Mouse (Mus musculus): ENCODE results near the gene Begain.

The Begain gene

GRCm38 (mm10) chr12:109053020-109053806 is 14.8 kb downstream of the Begain start:
- no peak for DNase-seq

GRCm38 (mm10) chr12:109049949-109050348 is 18.1 kb downstream of the Begain start:
- no peak for DNase-seq

- no peak for DNase-seq
Measured at GRCm38 (mm10) chr12:109045581-109045980, 22.4 kb downstream of the Begain start.

GRCm38 (mm10) chr12:109044497-109044896 is 23.5 kb downstream of the Begain start:
- peak in 1 of 2 experiments; percentile 38 for DNase-seq

- DNase-seq = no peak
Measured at GRCm38 (mm10) chr12:109039311-109039710, 28.7 kb downstream of the Begain start.

- DNase-seq = peak in 1 of 2 experiments; percentile 44
Measured at GRCm38 (mm10) chr12:109038179-109038819, 29.7 kb downstream of the Begain start.

- no peak for DNase-seq
Measured at GRCm38 (mm10) chr12:109037026-109037425, 31.0 kb downstream of the Begain start.

GRCm38 (mm10) chr12:109023780-109024179 is 44.2 kb downstream of the Begain start:
- peak in 1 of 2 experiments; percentile 49 for DNase-seq

- DNase-seq = peak in 1 of 2 experiments; percentile 43
Measured at GRCm38 (mm10) chr12:109022966-109023365, 45.1 kb downstream of the Begain start.

GRCm38 (mm10) chr12:109022181-109022691 is 45.8 kb downstream of the Begain start:
- peak; percentile 96 for DNase-seq

- no peak for DNase-seq
Measured at GRCm38 (mm10) chr12:109010070-109010649, 57.9 kb downstream of the Begain start.

GRCm38 (mm10) chr12:109002978-109003377 is 65.0 kb downstream of the Begain start:
- DNase-seq = no peak

- DNase-seq = no peak
Measured at GRCm38 (mm10) chr12:108997249-108997648, 70.8 kb downstream of the Begain start.

GRCm38 (mm10) chr12:108995976-108996636 is 71.9 kb downstream of the Begain start:
- DNase-seq = peak; percentile 38 to 64

GRCm38 (mm10) chr12:108994436-108995031 is 73.5 kb downstream of the Begain start:
- DNase-seq = peak in 1 of 2 experiments; percentile 45

- DNase-seq = no peak
Measured at GRCm38 (mm10) chr12:108993046-108993445, 75.0 kb downstream of the Begain start.

GRCm38 (mm10) chr12:108990425-108990824 is 77.6 kb downstream of the Begain start:
- DNase-seq = no peak

GRCm38 (mm10) chr12:108987448-108987847 is 80.6 kb downstream of the Begain start:
- DNase-seq = no peak

- no peak for DNase-seq
Measured at GRCm38 (mm10) chr12:108985025-108985424, 83.0 kb downstream of the Begain start.

GRCm38 (mm10) chr12:108984471-108984870 is 83.5 kb downstream of the Begain start:
- DNase-seq = peak in 1 of 2 experiments; percentile 33

- no peak for DNase-seq
Measured at GRCm38 (mm10) chr12:108983496-108983895, 84.5 kb downstream of the Begain start.

GRCm38 (mm10) chr12:108982684-108982960 is 85.4 kb downstream of the Begain start:
- DNase-seq = no peak
